Mouse (Mus musculus) ES-E14 (cell line): ENCODE measurements at regions not wholly inside any gene's neighbourhood (a gene's known extent, or its start where the extent isn't known, plus 50 kb on each side); places are given as distances from the start of the nearest gene placed in this dataset.

Experiments used
- CHD2 ChIP-seq: IDR thresholded peaks from 2 replicates; pipeline ENCODE4 v1.6.1; 2014; ENCODE audit warnings: mild to moderate bottlenecking, low read depth, low read length, inconsistent platforms
- MAFK ChIP-seq: IDR thresholded peaks from 2 replicates; pipeline ENCODE4 v1.6.1; 2014; ENCODE audit warnings: mild to moderate bottlenecking, low read depth, low read length, inconsistent platforms; ENCODE audit not compliant: insufficient read depth
- ZC3H11A ChIP-seq: IDR thresholded peaks from 2 replicates; pipeline ENCODE4 v1.6.1; 2012; ENCODE audit warnings: low read depth, mild to moderate bottlenecking, inconsistent platforms, low read length, borderline replicate concordance
- ZNF384 ChIP-seq: IDR thresholded peaks from 2 replicates; pipeline ENCODE4 v1.6.1; 2012; ENCODE audit warnings: low read depth, low read length, inconsistent platforms

DNA sequence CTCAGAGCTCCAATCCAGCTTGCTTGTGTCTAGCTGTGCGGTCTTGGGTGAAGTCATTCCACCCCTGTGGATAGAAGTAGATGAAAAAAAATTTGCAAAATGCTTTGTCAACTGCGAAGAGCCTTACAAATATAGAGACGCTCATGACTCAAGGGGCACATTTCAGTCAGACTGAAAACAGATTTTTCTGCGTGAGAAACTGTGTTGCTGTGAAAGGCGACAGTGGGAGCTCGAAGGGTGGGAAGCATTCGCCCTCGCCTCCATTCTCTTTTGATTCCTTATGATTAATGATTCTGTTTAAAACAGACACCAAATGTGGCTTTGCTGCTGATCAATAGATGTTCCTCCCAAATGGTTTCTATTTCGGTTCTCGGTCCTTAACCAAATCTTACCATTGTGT is 204.2 kb downstream of the Nrp2 start:
- TF ChIP-seq CHD2 (no peak), MAFK (no peak), ZNF384 (no peak), ZC3H11A (no peak)
